Mouse (Mus musculus) ZHBTc4 (cell line): ENCODE measurements around the gene Gm28053.

Source experiments
- DNase-seq: peaks from one replicate; pipeline ENCODE4 v3.0.0-alpha.2; 2011; ENCODE audit warnings: low read depth, low spot score

The Gm28053 gene

GRCm38 (mm10) chr6:48692962-48693361, 25.4 kb upstream of the Gm28053 start:
- DNase-seq: no peak

DNA sequence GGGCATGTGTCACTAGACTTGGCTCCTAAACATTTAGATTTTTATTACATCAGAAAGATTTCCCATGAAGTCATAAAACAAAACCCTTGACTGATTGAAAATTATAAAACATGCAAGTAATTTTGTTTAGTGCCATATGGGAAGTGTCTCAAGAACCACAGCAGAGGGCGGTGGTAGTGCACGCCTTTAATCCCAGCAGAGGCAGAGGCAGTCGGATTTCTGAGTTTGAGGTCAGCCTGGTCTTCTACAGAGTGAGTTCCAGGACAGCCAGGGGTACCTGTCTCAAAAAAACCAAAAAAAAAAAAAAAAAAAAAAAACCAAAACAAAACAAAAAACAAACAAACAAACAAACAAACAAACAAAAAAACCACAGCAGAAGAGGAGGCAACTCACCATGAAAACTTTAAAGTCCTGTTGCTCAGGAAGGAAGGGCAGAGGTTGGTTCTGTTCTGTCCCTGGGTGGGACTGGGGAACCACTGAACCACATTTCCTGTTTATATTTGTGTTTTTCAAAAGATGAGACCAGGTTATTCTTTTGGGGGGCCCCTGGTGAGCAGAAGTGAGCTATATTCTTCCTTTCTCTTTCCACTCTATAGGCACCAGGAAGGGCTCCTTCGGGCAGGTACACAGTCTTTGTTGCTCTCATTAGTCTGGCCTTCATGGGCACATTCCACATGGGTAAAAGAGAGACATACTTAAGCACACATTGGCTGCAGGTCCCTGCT, 21.4 kb upstream of the Gm28053 start:
- no peak for DNase-seq

DNA sequence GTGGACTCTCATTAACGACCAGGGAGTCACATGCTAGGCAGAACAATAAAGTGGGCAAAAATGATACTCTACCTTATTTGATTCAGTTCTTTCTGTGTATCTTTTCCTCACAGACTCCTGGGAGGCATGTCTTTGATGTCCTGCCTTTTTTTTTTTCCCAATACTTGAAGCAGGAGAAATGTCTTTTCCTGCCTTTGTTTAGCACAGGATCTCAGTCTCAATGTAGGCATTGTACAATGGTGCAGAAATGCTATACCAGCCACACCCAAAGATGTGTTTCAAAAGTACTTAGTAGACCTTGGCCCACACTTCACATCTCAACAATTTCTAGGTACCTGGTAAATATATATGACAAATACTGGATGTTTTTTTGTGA, 20.9 kb upstream of the Gm28053 start:
- no peak for DNase-seq

GRCm38 (mm10) chr6:48698066-48698856, 20.1 kb upstream of the Gm28053 start:
- DNase-seq: no peak

DNA sequence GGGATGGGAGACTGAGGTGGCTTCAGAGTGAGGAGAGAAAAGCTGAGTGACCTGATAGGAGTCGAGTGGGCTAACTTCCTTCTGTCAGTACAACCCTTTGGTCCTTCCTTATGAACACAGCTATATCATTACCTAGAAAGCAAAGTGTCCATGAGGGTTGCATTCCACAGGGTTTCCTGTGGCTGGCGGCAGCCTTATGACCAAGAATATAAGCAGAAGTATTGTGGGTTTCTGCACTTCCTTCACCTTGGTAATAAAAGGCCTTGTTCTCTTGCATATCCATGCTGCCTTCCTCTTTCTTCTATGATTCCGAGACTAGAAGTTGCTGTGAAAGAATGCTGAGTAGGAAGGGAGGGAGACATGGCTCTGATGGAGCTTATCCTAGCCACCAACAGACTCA, 19.5 kb upstream of the Gm28053 start:
- DNase-seq: no peak

- no peak for DNase-seq
These were observed 17.9 kb upstream of the Gm28053 start for GRCm38 (mm10) chr6:48700251-48701075.

- DNase-seq: no peak
These were observed 16.3 kb upstream of the Gm28053 start for GRCm38 (mm10) chr6:48702146-48702545.

DNA sequence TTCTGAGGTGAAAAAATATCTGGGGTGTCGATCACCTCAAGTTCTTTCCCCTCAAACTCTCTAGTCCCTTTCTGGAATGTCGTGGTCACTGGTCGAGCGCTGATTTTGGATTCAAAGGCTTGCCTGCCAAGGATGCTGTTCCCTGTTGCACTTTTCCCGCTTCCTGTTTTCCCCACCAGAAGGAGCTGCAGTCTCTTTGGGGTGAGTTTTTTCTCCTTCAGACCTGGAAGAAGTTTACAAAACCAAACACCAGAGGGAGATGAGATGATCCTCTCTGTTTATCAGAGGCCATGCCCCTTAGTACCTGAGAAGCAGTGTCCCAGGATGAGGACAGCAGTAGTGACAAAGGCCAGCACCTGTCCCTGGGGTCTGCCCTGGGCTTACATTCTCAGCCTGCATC, 15.8 kb upstream of the Gm28053 start:
- peak; percentile 19 for DNase-seq

GRCm38 (mm10) chr6:48704146-48704545, 14.3 kb upstream of the Gm28053 start:
- no peak for DNase-seq

GRCm38 (mm10) chr6:48706130-48706529, 12.3 kb upstream of the Gm28053 start:
- no peak for DNase-seq

- DNase-seq: no peak
These were observed 1.9 kb downstream of the Gm28053 start for GRCm38 (mm10) chr6:48720326-48720725.

DNA sequence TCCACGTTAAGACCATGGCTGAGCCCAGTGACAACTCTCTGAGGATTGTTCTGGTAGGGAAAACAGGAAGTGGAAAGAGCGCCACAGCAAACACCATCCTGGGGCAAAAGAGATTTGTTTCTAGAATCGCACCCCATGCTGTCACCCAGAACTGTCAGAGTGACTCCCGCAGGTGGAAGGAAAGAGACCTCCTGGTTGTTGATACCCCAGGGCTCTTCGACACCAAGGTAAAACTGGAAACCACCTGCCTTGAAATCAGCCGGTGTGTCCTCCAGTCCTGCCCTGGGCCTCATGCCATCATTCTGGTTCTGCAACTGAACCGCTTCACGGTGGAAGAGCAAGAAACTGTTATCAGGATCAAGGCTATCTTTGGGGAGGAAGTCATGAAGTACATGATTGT, 5.1 kb downstream of the Gm28053 start:
- no peak for DNase-seq

- peak; percentile 54 for DNase-seq
These were observed 7.1 kb downstream of the Gm28053 start for GRCm38 (mm10) chr6:48725476-48725875.

DNA sequence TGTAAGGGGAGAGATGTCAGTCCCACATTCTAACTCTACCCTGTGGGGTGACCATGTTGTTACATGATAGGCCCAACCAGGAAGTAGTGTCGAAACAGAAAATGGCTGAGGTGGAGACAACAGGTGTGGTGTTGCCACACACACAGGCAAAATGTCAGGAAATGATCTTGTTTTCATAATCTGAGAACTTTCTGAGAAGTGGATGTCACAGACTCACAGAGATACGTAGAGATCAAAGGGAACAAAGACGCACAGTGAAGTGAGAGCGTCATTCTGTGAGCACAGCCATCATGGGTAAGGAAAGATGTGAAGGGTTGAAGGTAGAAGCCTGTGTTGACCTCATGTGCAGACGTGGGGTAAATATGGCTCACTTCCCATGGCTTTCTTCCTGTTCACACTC, 9.4 kb downstream of the Gm28053 start:
- no peak for DNase-seq

DNA sequence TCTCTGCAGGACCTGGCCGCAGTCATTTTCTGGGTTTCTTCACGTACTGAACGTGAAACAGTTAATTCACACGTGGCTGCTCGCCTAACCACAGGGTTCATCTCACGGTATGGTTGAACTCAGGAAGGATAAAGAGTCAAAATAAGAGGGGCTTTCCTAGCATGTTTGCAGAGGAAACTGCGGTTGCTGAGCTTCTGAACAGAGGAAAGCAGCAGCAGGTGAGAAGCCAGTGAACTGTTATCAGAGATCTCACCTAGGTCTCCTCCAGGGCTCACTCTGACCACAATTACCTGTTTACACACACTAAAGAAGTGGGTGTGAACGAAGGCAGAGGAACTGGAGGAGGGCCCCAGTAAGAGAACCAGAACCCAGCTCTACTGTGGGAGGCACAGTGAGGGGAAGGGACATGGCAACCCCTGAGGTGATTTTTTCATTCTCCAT, 14.5 kb downstream of the Gm28053 start:
- no peak for DNase-seq

DNA sequence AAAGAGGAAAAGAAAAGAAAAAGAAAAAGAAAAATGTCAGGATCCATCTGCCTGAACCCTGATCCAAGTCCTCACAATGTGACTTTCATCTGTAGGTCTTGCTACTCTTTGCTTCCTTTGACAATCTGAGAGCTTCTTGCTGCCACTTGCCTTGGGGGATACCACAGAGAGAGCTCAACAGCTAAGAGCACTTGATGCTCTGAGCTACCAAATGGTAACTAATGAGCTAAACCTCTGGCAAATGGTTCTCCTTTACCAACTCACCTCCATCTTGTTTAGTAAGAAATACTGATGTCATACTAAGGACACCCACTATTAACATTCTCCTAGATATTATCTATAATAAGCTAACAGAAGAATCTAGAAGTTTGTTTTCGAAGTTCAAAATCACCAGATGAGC, 15.3 kb downstream of the Gm28053 start:
- no peak for DNase-seq

DNA sequence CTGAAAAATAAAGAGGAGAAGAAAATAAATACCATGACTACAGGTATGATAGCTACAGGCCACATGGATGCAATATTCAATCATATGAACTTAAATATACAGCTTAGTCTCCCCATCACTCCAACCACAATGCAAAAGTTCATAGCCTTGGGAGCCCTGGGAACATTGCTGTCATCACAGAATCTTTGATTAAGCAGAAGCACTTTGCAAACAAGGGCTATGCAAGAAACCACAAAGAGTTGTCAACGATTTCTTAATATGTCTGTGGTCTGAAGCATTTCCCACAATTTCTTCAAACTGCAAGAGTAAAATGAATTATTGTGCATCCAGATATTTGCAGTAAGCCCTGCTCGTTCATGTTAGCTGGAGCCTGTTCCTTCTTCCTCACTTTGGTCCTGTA, 18.6 kb downstream of the Gm28053 start:
- DNase-seq: no peak

DNA sequence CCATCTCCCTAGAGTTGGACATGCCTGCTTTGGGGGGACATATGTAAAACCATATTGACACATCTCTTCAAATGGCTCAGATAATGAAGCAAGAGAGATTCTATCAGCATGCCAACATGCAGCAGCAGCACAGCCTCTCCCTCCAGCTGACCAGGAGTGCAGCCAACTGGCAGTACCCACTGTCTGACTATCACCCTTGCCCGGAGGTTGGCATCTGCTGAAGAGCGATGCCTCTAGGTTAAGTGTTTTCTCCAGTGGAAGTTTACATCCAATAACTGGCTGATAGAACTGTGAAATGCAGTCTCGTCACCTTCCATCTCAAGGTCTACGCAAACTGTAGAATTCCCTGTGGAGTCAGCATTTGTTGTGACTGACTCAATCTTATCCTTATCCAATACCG, 19.3 kb downstream of the Gm28053 start:
- no peak for DNase-seq

GRCm38 (mm10) chr6:48738961-48739779, 20.8 kb downstream of the Gm28053 start, which contains the start of gene Gimap1:
Gene Gimap1 (plus strand): TSS chr6:48739054.
- DNase-seq: no peak

DNA sequence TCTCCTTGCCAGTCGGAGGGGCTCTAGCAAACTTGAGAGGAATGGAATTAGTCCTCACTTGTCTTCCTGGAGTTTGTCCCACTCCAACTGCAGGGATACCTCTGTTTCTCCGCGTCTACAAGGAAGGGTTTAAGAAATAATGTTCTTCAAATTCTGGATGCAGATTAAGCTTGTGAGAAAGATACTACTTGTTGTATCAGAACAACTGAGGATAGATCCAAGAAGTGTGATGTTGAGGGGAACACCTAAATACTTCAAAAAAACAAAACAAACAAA, 21.3 kb downstream of the Gm28053 start:
- no peak for DNase-seq

- DNase-seq: no peak
These were observed 22.2 kb downstream of the Gm28053 start for GRCm38 (mm10) chr6:48740501-48741169.
